Mouse (Mus musculus) stomach, embryonic 14.5 days (tissue): ENCODE measurements around the gene Rpgrip1l. TPM values are rescaled to one million over a fixed set of nuclear protein-coding genes. Genes with fewer than 3 reads are reported as not detected.

ENCODE experiments used
- ATAC-seq: fragments of 200-750 bp; cut with Nextera tagmentation; 2 replicates; pipeline ENCODE4 v1.8.0; 2017; ENCODE audit warnings: low read depth, moderate TSS enrichment; ENCODE audit not compliant: insufficient number of reproducible peaks, insufficient read depth, low FRiP score
- H3K27ac ChIP-seq: fragments of 300-500 bp; sonication (generic); 2 replicates; pipeline ENCODE4 v1.5.1; 2014; ENCODE audit warnings: mild to moderate bottlenecking, low read length, moderate library complexity, mixed read lengths
- H3K27me3 ChIP-seq: fragments of 300-500 bp; sonication (generic); 2 replicates; pipeline ENCODE4 v1.6.1; 2014; ENCODE audit warnings: low read length, control low read depth, mixed read lengths; ENCODE audit not compliant: control insufficient read depth, insufficient read depth
- H3K36me3 ChIP-seq: fragments of 300-500 bp; sonication (generic); 2 replicates; pipeline ENCODE4 v1.6.1; 2014; ENCODE audit warnings: mild to moderate bottlenecking, control low read depth, low read length, moderate library complexity, mixed read lengths; ENCODE audit not compliant: control insufficient read depth, insufficient read depth
- H3K4me1 ChIP-seq: fragments of 300-500 bp; sonication (generic); 2 replicates; pipeline ENCODE4 v1.6.1; 2014; ENCODE audit warnings: low read length, control low read depth, mixed read lengths; ENCODE audit not compliant: control insufficient read depth, insufficient read depth
- H3K4me2 ChIP-seq: fragments of 300-500 bp; sonication (generic); replicated peaks from 2 replicates; pipeline ENCODE4 v1.6.1; 2014; ENCODE audit warnings: low read depth, low read length, control low read depth
- H3K4me3 ChIP-seq: fragments of 300-500 bp; sonication (generic); 2 replicates; pipeline ENCODE4 v1.5.1; 2014; ENCODE audit warnings: low read depth, low read length, control low read depth
- H3K9ac ChIP-seq: fragments of 300-500 bp; sonication (generic); replicated peaks from 2 replicates; pipeline ENCODE4 v1.6.1; 2014; ENCODE audit warnings: low read depth, mild to moderate bottlenecking, control low read depth, low read length, moderate library complexity, mixed read lengths
- H3K9me3 ChIP-seq: fragments of 300-500 bp; sonication (generic); 2 replicates; pipeline ENCODE4 v1.6.1; 2016; ENCODE audit warnings: low read depth, low read length, control low read depth; ENCODE audit not compliant: control insufficient read depth
- WGBS: fragments of 180-500 bp; shearing (Covaris S2); extraction: QIAGEN DNeasy Blood & Tissue Kit; methylation state at CpG from one replicate; pipeline ENCODE4 v1.1.7; 2014; 5-methylcytosine and 5-hydroxymethylcytosine counted together
- polyA plus RNA-seq: library from polyadenylated mRNA; unstranded; fragments of >200 nt; fragmentation: Nextera tagmentation; extraction: Ambion mirVana; gene quantifications from 2 replicates; pipeline ENCODE4 v1.2.1, GENCODE M21; 2014

The Rpgrip1l gene
- polyA plus RNA-seq, 1 experiment from 2014 or later, result 9.5 TPM

DNA sequence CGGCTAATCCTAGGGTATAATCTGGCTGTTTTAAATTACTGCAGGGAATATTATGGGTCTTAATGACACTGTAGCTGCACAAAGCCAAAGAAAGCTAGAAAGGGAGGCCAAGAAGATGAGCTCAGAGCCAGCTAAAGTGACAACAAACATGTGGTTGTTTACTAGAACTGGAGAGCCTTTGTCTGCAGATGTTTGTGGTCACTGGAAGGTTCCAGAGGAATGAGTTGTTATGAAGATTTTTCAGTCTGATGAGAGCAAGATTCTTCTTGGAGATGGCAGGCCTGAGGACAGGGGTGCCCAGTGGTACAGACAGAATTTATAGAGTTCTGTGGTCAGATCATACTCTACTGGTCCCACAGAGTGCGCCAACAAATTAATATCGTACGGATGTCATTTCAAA is 94.8 kb downstream of the Rpgrip1l start:
- Histone ChIP-seq H3K27ac (no peak overlapping the region), H3K9me3 (no peaks in the 10 kb centered on the region), H3K4me3 (no peak overlapping the region), H3K36me3 (no peaks in the 10 kb centered on the region), H3K4me1 (no peaks in the 10 kb centered on the region), H3K27me3 (no peaks in the 10 kb centered on the region), H3K4me2 (no peak overlapping the region), H3K9ac (no peak overlapping the region)
- no peak for ATAC-seq
- WGBS, result 92% methylated on average over 4 of the region's 4 CpGs

DNA sequence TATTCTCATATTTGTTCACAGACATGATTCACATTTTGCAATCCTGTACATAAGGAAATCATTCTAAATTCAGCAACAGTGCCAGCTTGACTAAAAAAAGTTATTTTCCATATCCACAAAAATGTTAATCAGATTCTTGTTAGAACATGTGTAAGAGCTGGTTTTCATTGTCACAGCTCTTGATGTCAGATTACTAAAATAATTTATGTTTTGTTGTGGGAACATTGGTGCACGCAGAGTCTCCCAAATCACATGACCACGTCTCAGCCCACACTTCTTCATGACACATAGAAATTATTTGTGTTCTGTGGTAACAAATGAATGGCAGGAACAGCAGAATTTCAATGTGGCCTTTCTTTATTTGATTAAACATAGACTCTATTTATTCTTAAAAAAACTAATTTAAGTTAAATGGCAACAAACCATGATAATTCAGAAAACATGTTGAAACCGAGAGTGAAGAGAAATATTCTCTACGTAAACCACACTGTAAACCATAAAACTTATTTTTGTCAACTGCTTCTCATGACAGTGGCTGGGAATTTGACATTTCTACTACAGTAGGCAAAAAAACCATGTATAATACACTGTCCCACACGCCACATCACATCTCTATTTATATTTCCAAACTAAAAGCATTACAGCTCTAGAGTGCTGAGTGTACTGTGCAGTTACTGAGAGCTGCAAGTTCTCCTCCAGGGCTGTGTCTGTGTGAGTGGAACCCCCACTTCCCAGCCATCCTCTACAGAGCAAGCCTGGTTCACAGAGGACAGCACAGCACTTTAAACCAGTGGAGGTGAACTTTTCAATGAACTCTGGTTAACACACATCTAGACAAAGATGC is 95.8 kb downstream of the Rpgrip1l start:
- no peaks in the 10 kb centered on the region for H3K27me3 ChIP-seq
- no peak overlapping the region for H3K27ac ChIP-seq
- WGBS, result 86% methylated on average over 5 of the region's 5 CpGs
- H3K4me2 ChIP-seq, result no peak overlapping the region
- H3K36me3 ChIP-seq, result no peaks in the 10 kb centered on the region
- H3K4me3 ChIP-seq, result no peak overlapping the region
- no peak overlapping the region for H3K9ac ChIP-seq
- no peaks in the 10 kb centered on the region for H3K4me1 ChIP-seq
- H3K9me3 ChIP-seq, result no peaks in the 10 kb centered on the region
- ATAC-seq, result no peak

DNA sequence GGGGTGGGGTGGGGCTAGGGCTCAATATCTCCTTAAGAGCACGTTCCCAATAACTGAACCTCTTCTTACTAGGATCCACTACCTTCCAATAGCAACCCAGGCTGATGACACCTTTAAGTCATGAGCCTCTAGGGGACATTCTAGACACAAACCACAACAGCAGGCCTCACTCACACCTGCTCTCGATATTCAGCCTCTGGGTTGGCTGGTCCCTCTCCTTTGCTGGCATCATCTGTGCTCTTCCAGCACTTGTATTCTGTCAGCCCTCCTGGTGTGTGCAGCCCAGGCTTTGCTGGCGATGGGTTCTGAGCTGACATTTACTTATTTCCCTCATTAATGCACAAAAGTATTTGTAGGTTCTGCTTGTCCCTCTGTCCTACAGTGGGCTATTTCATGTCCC is 98.8 kb downstream of the Rpgrip1l start:
- Histone ChIP-seq H3K4me1 (no peaks in the 10 kb centered on the region), H3K27ac (no peak overlapping the region), H3K36me3 (no peaks in the 10 kb centered on the region), H3K27me3 (no peaks in the 10 kb centered on the region), H3K9me3 (no peaks in the 10 kb centered on the region), H3K4me2 (no peak overlapping the region), H3K4me3 (no peak overlapping the region), H3K9ac (no peak overlapping the region)
- ATAC-seq, result no peak
- WGBS, result 77% methylated on average over 3 of the region's 3 CpGs

DNA sequence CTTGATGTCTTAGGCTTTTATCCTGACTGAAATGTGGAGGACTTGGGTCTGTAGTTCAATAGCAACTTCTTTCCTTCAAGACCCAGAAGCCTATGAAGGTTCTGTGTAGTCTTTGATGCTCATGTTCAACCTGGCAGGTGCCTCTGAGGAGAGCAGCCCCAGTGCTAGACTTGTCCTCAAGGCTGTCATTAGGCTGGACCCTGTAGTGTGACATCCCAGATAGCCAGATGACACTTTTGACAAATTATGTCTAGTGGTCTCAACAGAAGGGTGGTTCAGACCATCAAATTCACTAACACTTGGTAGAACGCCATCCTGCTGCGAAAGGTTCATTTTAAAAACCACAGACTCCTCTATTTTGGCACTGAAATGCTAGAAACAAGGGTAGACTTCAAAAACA is 100.1 kb downstream of the Rpgrip1l start:
- no peaks in the 10 kb centered on the region for H3K27me3 ChIP-seq
- H3K9ac ChIP-seq, result no peak overlapping the region
- H3K4me2 ChIP-seq, result no peak overlapping the region
- WGBS, result 90% methylated on average over 2 of the region's 2 CpGs
- no peaks in the 10 kb centered on the region for H3K4me1 ChIP-seq
- no peak for ATAC-seq
- H3K4me3 ChIP-seq, result no peak overlapping the region
- no peak overlapping the region for H3K27ac ChIP-seq
- H3K36me3 ChIP-seq, result no peaks in the 10 kb centered on the region
- H3K9me3 ChIP-seq, result no peaks in the 10 kb centered on the region

DNA sequence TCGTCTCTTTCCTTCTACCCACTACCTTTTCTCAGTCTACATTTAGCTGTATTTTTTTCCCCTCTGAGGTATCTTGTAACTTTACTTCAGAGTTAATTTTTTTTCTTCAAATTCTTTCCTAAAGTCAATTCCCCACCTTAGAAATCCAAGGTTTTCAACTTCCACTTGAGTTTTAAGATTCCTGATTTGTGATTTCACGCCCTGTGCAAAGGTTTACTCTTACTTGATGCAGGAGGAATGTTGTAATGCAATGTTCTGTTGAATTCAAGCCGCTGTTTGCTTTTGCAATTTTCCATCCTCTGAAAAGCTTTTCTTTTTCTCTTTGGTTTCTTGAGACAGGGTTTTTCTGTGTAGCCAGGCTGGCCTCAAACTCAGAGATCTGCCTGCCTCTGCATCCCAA is 103.4 kb downstream of the Rpgrip1l start:
- ATAC-seq, result no peak
- no peak overlapping the region for H3K9ac ChIP-seq
- H3K36me3 ChIP-seq, result no peaks in the 10 kb centered on the region
- no peaks in the 10 kb centered on the region for H3K27me3 ChIP-seq
- H3K4me1 ChIP-seq, result no peaks in the 10 kb centered on the region
- WGBS, result 73% methylated on average over 3 of the region's 3 CpGs
- H3K4me3 ChIP-seq, result no peak overlapping the region
- no peak overlapping the region for H3K4me2 ChIP-seq
- no peaks in the 10 kb centered on the region for H3K9me3 ChIP-seq
- no peak overlapping the region for H3K27ac ChIP-seq

DNA sequence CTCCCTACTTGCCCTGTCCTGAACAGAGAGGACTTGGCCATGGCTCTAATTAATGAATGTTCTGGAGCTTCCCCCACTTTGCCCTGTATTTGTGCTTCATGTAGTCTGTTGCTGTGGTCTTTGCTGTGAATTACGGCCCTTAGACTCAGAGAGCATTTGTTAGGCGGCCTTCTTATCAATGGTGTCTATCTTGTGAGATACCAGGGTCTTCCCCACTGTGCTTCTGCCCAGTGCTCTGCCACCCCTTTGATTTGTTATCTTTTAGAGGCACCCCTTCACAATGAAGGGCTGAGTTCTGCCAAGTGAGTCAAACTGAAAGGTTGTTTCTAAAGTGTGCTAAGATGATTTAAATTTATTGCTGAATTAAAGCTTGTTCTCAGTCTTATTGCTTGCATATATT is 105.4 kb downstream of the Rpgrip1l start:
- no peak overlapping the region for H3K4me3 ChIP-seq
- ATAC-seq, result no peak
- no peak overlapping the region for H3K27ac ChIP-seq
- no peak overlapping the region for H3K4me2 ChIP-seq
- no peaks in the 10 kb centered on the region for H3K4me1 ChIP-seq
- 31% methylated on average over 2 of the region's 2 CpGs for WGBS
- H3K36me3 ChIP-seq, result no peaks in the 10 kb centered on the region
- H3K9ac ChIP-seq, result no peak overlapping the region
- no peaks in the 10 kb centered on the region for H3K27me3 ChIP-seq
- H3K9me3 ChIP-seq, result no peaks in the 10 kb centered on the region

DNA sequence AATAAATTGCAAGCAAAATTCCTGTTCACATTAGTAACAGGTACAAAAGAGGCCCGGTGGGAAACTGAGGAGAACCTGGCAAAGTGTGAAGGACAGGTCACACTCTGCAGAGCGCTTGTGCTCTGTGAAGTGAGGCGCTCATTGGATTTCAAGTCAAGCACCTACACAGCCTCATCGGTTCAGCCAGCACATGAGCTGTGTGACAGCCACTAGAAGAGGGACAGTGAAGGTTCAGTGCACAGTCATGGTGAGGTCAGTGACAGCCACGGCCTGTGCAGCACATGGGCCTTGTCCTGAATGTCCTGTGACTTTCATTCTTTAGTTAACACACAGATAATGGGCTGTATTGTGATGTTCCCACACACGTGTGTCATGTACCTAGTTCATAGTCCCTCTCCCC is 107.2 kb downstream of the Rpgrip1l start:
- Histone ChIP-seq H3K4me2 (no peak overlapping the region), H3K4me3 (no peak overlapping the region), H3K9ac (no peak overlapping the region), H3K27ac (no peak overlapping the region), H3K4me1 (no peaks in the 10 kb centered on the region), H3K9me3 (no peaks in the 10 kb centered on the region), H3K27me3 (no peaks in the 10 kb centered on the region), H3K36me3 (no peaks in the 10 kb centered on the region)
- ATAC-seq, result no peak
- WGBS, result 85% methylated on average over 6 of the region's 6 CpGs

DNA sequence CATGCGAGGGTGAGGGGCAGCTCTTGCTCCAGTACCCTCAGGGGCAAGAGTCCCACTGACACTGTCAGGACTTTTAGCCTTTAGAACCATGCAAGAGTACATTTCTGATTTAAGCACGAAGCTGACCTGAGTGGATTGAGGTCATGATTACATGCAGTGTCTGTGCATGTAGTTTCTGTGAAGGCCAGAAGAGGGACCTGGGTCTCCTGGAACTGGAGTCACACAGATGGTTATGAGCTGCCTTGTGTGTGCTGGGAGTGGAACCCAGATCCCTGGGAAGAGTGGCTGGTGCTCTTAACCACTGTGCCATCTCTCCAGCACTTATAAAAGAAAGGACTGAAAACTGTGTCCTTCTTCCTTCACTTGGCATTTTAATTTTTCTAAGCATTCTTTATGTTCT is 111.9 kb downstream of the Rpgrip1l start:
- H3K27me3 ChIP-seq, result no peaks in the 10 kb centered on the region
- no peak for ATAC-seq
- H3K4me2 ChIP-seq, result no peak overlapping the region
- no peak overlapping the region for H3K9ac ChIP-seq
- no peaks in the 10 kb centered on the region for H3K4me1 ChIP-seq
- no peak overlapping the region for H3K4me3 ChIP-seq
- H3K9me3 ChIP-seq, result no peaks in the 10 kb centered on the region
- WGBS, result 78% methylated on average over 2 of the region's 2 CpGs
- H3K27ac ChIP-seq, result no peak overlapping the region
- no peaks in the 10 kb centered on the region for H3K36me3 ChIP-seq

DNA sequence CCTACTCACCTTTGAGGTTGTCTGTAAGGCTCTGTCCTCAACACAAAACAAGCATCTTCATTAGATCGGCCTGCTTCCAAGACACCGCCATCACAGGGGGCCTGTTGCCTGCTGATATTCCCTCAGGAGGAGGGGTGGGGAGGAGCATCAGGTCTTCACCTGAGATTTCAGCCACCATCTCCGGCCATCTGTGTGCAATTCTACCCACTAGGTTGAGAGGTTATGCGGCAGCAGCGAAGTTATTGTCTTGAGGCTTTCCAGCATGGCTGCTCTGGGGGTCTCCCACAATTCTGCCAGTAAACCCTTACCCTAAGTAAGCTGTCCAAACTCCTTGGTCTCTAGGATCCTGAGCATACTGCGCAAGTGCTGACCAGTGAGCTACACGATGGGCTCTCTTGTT is 113.2 kb downstream of the Rpgrip1l start, which contains the start of gene Aktip:
Gene Aktip (minus strand): TSS at position 101 of the 400 bp plus-strand sequence.
- 92% methylated on average over 7 of the region's 7 CpGs for WGBS
- no peaks in the 10 kb centered on the region for H3K36me3 ChIP-seq
- no peak within 1 kb of the TSS for H3K4me3 ChIP-seq
- no peak for ATAC-seq
- no peak within 1 kb of the TSS for H3K9ac ChIP-seq
- no peaks in the 10 kb centered on the region for H3K9me3 ChIP-seq
- H3K27ac ChIP-seq, result no peak within 1 kb of the TSS
- H3K4me2 ChIP-seq, result no peak within 1 kb of the TSS
- H3K4me1 ChIP-seq, result no peaks in the 10 kb centered on the region
- no peaks in the 10 kb centered on the region for H3K27me3 ChIP-seq
